Mouse (Mus musculus) embryonic fibroblast, embryonic 13.5 days (primary cell): Measurements from ENCODE around the gene Tnnc2.

ENCODE experiments used
- CTCF ChIP-seq: IDR thresholded peaks from 2 replicates; pipeline ENCODE4 v1.5.1; 2011; ENCODE audit warnings: mild to moderate bottlenecking, control low read depth, low read length, moderate library complexity, borderline replicate concordance; ENCODE audit not compliant: insufficient read depth
- POLR2A ChIP-seq: IDR thresholded peaks from 2 replicates; pipeline ENCODE4 v1.6.1; 2011; ENCODE audit warnings: low read depth, mild to moderate bottlenecking, control low read depth, low read length, moderate library complexity

DNA sequence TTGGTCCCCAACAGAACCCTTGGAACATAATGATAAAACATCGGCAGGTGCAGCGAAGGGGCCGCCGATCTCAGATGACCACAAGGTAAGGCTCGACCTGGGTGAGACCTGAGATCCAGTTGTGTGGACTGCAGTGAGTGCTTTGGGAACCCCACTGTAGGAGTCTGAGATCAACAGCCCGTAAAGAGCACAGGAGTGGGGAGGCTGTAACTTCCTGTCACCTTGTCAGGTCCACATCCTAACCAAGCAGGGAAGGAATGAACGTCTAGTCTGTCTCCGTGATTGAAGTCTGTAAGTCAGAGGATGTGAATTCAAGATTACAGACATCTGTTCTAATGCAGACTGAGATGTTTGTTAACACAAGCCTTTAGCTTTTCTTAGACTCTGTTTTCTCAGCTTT, 33.1 kb downstream of the Tnnc2 start:
- TF ChIP-seq CTCF (no peak), POLR2A (no peak)
